Mouse (Mus musculus) liver, postnatal 0 days (tissue): ENCODE results near the gene Tmem92.

Source experiments
- CTCF ChIP-seq: sonication (generic); IDR thresholded peaks from 2 replicates; pipeline ENCODE4 v1.5.1; 2016; ENCODE audit warnings: antibody characterized with exemption, low read depth
- EP300 ChIP-seq: IDR thresholded peaks from 2 replicates; pipeline ENCODE4 v1.6.1; 2016; ENCODE audit warnings: antibody characterized with exemption, low read depth, mild to moderate bottlenecking

- TF ChIP-seq CTCF (peak; percentile 41), EP300 (no peak)
Measured at GRCm38 (mm10) chr11:94773851-94774250, 8.7 kb downstream of the Tmem92 start.
